Comparison of ENCODE assay signal across 8 mouse cellular contexts in genomic region chr10:4266931-4267310, GRCm38 (mm10). TPM values are rescaled to one million over a fixed set of nuclear protein-coding genes. Genes with fewer than 3 reads are reported as not detected.
DNase-seq lines count a peak whose midpoint lies in the region; ATAC-seq and TF ChIP-seq lines count a peak whose summit lies in the region.

No protein-coding gene starts in this region.

- CTCF ChIA-PET in Patski (lab: Charles Lee): interaction anchor here (1.9 kb wide), 1 partner anchor 22 kb away, joined by 5 read pairs; no protein-coding TSS in a partner anchor

- no peaks in the 10 kb centered on the region for H3K36me3 ChIP-seq in embryonic facial prominence, embryonic 14.5 days (ENCODE audit: control insufficient read depth, insufficient read depth, low read length)
- no peaks in the 10 kb centered on the region for H3K36me3 ChIP-seq in hindbrain, embryonic 11.5 days (ENCODE audit: control insufficient read depth, insufficient read depth, low read length)
- H3K36me3 ChIP-seq in limb, embryonic 13.5 days: no peaks in the 10 kb centered on the region
- H3K36me3 ChIP-seq in neural tube, embryonic 13.5 days: no peaks in the 10 kb centered on the region

- 5% methylated on average over 10 of the region's 11 CpGs for WGBS in embryonic facial prominence, embryonic 14.5 days
- WGBS in hindbrain, embryonic 11.5 days: 1% methylated on average over 11 of the region's 11 CpGs
- WGBS in limb, embryonic 13.5 days: 2% methylated on average over 11 of the region's 11 CpGs
- under 1% methylated on average over 11 of the region's 11 CpGs for WGBS in neural tube, embryonic 13.5 days

- peak overlapping the region; percentile 74 for H3K9ac ChIP-seq in embryonic facial prominence, embryonic 14.5 days (ENCODE audit: low read depth, low read length)
- H3K9ac ChIP-seq in hindbrain, embryonic 11.5 days (ENCODE audit: low read depth, low read length): peak overlapping the region; percentile 84
- H3K9ac ChIP-seq in limb, embryonic 13.5 days: peak overlapping the region; percentile 79
- H3K9ac ChIP-seq in neural tube, embryonic 13.5 days: peak overlapping the region; percentile 90

- peaks cover 3% of the 10 kb centered on the region; the same call in 1 of the 2 replicates for H3K4me1 ChIP-seq in embryonic facial prominence, embryonic 14.5 days (ENCODE audit: control insufficient read depth, insufficient read depth, low read length)
- H3K4me1 ChIP-seq in hindbrain, embryonic 11.5 days (replicated peaks; ENCODE audit: control insufficient read depth, insufficient read depth, low read length): no peaks in the 10 kb centered on the region
- H3K4me1 ChIP-seq in limb, embryonic 13.5 days: peaks cover 16% of the 10 kb centered on the region
- H3K4me1 ChIP-seq in neural tube, embryonic 13.5 days (replicated peaks): peaks cover 39% of the 10 kb centered on the region

- intact Hi-C loops in gastrocnemius, postnatal 14 days (cut with DNase I; ENCODE audit: low total_unique reads): no loop called here
- intact Hi-C loops in gastrocnemius, postnatal 36 days (cut with DNase I): no loop called here

- in situ Hi-C loops in Patski (cut with MboI; ENCODE audit: low pct_unique_long_range_greater_than_20kb): loop anchor here (5.0 kb wide), 1 partner anchor 105 kb away; no protein-coding TSS in a partner anchor

- peak overlapping the region; percentile 96 for H3K4me2 ChIP-seq in embryonic facial prominence, embryonic 14.5 days (ENCODE audit: low read depth, low read length)
- peak overlapping the region; percentile 60 for H3K4me2 ChIP-seq in hindbrain, embryonic 11.5 days (replicated peaks; ENCODE audit: low read depth, low read length)
- H3K4me2 ChIP-seq in limb, embryonic 13.5 days (replicated peaks): peak overlapping the region; percentile 94
- peak overlapping the region; percentile 89 for H3K4me2 ChIP-seq in neural tube, embryonic 13.5 days

- no peak for TF ChIP-seq CTCF in Patski (IDR thresholded peaks at IDR 0.05)

- no peaks in the 10 kb centered on the region for H3K27me3 ChIP-seq in Patski
- no peaks in the 10 kb centered on the region for H3K27me3 ChIP-seq in embryonic facial prominence, embryonic 14.5 days (replicated peaks; ENCODE audit: control insufficient read depth, insufficient read depth, low read length)
- H3K27me3 ChIP-seq in hindbrain, embryonic 11.5 days (ENCODE audit: control insufficient read depth, insufficient read depth, low read length): no peaks in the 10 kb centered on the region
- H3K27me3 ChIP-seq in limb, embryonic 13.5 days: peaks cover 4% of the 10 kb centered on the region; the same call in 1 of the 2 replicates
- no peaks in the 10 kb centered on the region for H3K27me3 ChIP-seq in neural tube, embryonic 13.5 days

- POLR2A ChIA-PET in Patski (lab: Charles Lee): interaction anchor here (1.1 to 1.4 kb wide), 4 partner anchors 34 to 114 kb away, joined by 3 to 6 read pairs (median 4); no protein-coding TSS in a partner anchor

- ATAC-seq in Patski: peak; percentile 64
- ATAC-seq in embryonic facial prominence, embryonic 14.5 days (ENCODE audit: low read depth): peak; percentile 31; the same call in 1 of the 2 replicates
- ATAC-seq in hindbrain, embryonic 11.5 days (ENCODE audit: low FRiP score): peak; percentile 43; the same call in 1 of the 2 replicates
- ATAC-seq in limb, embryonic 13.5 days (ENCODE audit: low FRiP score, low read depth): peak; percentile 45; the same call in 1 of the 2 replicates
- ATAC-seq in neural tube, embryonic 13.5 days (ENCODE audit: low read depth): peak; percentile 63
- no peak for ATAC-seq in erythroblast, adult 5-6 weeks (replicated peaks; ENCODE audit: low FRiP score, poor library complexity, severe bottlenecking)

- DNase-seq in gastrocnemius, postnatal 14 days: peak; percentile 23
- DNase-seq in gastrocnemius, postnatal 36 days: no peak
- no peak for DNase-seq in Patski (ENCODE audit: low read depth, low spot score)
- DNase-seq in embryonic facial prominence, embryonic 14.5 days (ENCODE audit: low spot score): peak; percentile 17
- peak; percentile 67 for DNase-seq in hindbrain, embryonic 11.5 days (ENCODE audit: low spot score)

- no peak overlapping the region; the same call in 1 of the 2 replicates for H3K27ac ChIP-seq in embryonic facial prominence, embryonic 14.5 days (replicated peaks; ENCODE audit: low read depth, low read length)
- peak overlapping the region; percentile 81 for H3K27ac ChIP-seq in hindbrain, embryonic 11.5 days (ENCODE audit: low read depth, low read length)
- no peak overlapping the region for H3K27ac ChIP-seq in limb, embryonic 13.5 days
- peak overlapping the region; percentile 89 for H3K27ac ChIP-seq in neural tube, embryonic 13.5 days (replicated peaks)

- H3K9me3 ChIP-seq in embryonic facial prominence, embryonic 14.5 days (ENCODE audit: control insufficient read depth, low read length): no peaks in the 10 kb centered on the region
- H3K9me3 ChIP-seq in hindbrain, embryonic 11.5 days (ENCODE audit: control insufficient read depth, low read length): no peaks in the 10 kb centered on the region
- H3K9me3 ChIP-seq in limb, embryonic 13.5 days: no peaks in the 10 kb centered on the region
- H3K9me3 ChIP-seq in neural tube, embryonic 13.5 days: no peaks in the 10 kb centered on the region

- peak overlapping the region; percentile 69 for H3K4me3 ChIP-seq in embryonic facial prominence, embryonic 14.5 days (ENCODE audit: low read depth, low read length)
- H3K4me3 ChIP-seq in hindbrain, embryonic 11.5 days (ENCODE audit: low read depth, low read length): peak overlapping the region; percentile 72
- H3K4me3 ChIP-seq in limb, embryonic 13.5 days: peak overlapping the region; percentile 65
- peak overlapping the region; percentile 79 for H3K4me3 ChIP-seq in neural tube, embryonic 13.5 days

RNA-seq across cellular contexts. Expression of gene Akap12, which starts 0.7 kb away (rescaled TPM):
- total RNA-seq in gastrocnemius, postnatal 14 days (2021): 10 to 100 TPM; 15.4 to 26.5 TPM
- 1 to 10 TPM; 8.1 to 8.2 TPM for total RNA-seq in gastrocnemius, postnatal 36 days (2021)
- polyA plus RNA-seq in Patski (2021): 367 TPM
- 67.9 and 72.8 TPM in 2 replicates for polyA plus RNA-seq in embryonic facial prominence, embryonic 14.5 days (2014; fragmentation: Nextera tagmentation; extraction: Ambion mirVana)
- 59.3 and 65.9 TPM in 2 replicates for polyA plus RNA-seq in hindbrain, embryonic 11.5 days (2014; fragmentation: Nextera tagmentation; extraction: Ambion mirVana)
- 29.7 and 30.9 TPM in 2 replicates for polyA plus RNA-seq in limb, embryonic 13.5 days (2015; fragmentation: Nextera tagmentation; extraction: Ambion mirVana)
- polyA plus RNA-seq in neural tube, embryonic 13.5 days (2015; fragmentation: Nextera tagmentation; extraction: Ambion mirVana): 78.6 and 80.2 TPM in 2 replicates
- not detected in 2 replicates for total RNA-seq in erythroblast, adult 5-6 weeks (2015; ENCODE audit: low replicate concordance)
- total RNA-seq in erythroblast, adult 5-6 weeks (2017; ENCODE audit: low replicate concordance): 0.14 TPM in 1 of 2 replicates, not detected in the other

Comparison
In these comparisons a context has a peak if more than half of its experiments do, and no peak if none do; other contexts are left out.
1. DNase-seq: peak in gastrocnemius, postnatal 14 days (single experiment), embryonic facial prominence, embryonic 14.5 days (single experiment) and hindbrain, embryonic 11.5 days (single experiment); none in gastrocnemius, postnatal 36 days (0 of 2) and Patski (single experiment).
2. H3K27ac ChIP-seq: peak in hindbrain, embryonic 11.5 days (single experiment) and neural tube, embryonic 13.5 days (single experiment); none in embryonic facial prominence, embryonic 14.5 days (single experiment) and limb, embryonic 13.5 days (single experiment).
3. Peak in every context shown above with its lines, with median percentiles within 50 percentile points of each other: H3K4me2 ChIP-seq, H3K4me3 ChIP-seq and H3K9ac ChIP-seq.